Mouse (Mus musculus): ENCODE measurements around the gene Fer1l5.

DNA sequence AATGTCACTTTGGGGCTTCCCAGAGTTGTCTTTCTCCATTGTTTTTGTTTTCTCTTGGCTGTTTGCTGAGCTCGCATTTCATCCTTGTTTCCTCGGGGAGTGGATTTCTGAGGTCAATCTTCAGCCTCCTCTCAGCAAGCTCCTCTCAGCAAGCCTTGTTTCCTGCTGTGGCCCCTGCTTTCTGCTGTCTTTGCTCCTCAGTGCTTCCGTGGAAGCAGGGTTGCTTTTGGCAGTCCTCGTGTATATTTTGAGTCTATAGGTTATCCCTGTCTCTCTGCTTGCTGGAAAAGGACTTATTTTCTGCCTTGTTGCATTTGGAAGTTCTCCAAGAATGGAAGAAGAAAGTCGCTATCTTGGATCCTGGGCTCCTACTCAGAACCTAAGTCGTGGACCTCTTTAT, 24.9 kb downstream of the Fer1l5 start:
- TF ChIP-seq GATA1 (IDR thresholded peaks at IDR 0.05; ENCODE audit: borderline replicate concordance, low read length) (no peak), FLI1 (IDR thresholded peaks at IDR 0.05; ENCODE audit: low read length) (no peak)
